In the genomic region with DNA sequence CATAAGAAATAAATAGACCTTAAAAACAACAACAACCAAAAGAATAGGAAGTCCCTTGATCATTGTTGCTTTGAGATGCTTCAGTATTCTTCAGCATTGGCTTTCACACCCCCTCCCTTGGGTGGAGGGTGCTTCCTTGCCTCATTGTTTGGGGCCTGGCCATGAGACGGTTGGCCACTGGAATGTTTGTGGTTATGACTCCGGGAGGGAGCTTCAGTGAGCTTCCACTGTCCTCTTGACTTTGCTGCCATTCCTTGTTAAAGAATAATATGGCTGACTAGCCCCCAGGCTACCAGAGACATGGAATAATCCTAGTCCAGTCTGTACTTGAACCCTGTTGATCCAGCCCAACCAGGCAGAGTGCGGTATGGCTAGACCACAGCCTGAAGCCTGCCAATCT, we compare ENCODE assay signal across 36 mouse cellular contexts. TPM values are rescaled to one million over a fixed set of nuclear protein-coding genes. Genes with fewer than 3 reads are reported as not detected.
"Had no signal": no experiment of that assay in that cellular context is flagged by ENCODE, and none has a peak within 500 bp of the region (broad histone marks: within the 10 kb centered on the region; RNA-seq: fewer than 3 reads in every experiment).

No protein-coding gene starts in this region.

- H3K4me2 ChIP-seq: heart, embryonic 11.5 days; heart, embryonic 13.5 days; heart, embryonic 15.5 days; hindbrain, embryonic 12.5 days; hindbrain, embryonic 14.5 days; intestine, embryonic 15.5 days; limb, embryonic 12.5 days; liver, embryonic 11.5 days; liver, embryonic 13.5 days; liver, embryonic 15.5 days had no signal

- ATAC-seq: hindbrain, embryonic 16.5 days; inflammation-experienced regulatory T-cells, adult 6 months; intestine, embryonic 15.5 days; intestine, postnatal 0 days had no signal

- DNase-seq: gastrocnemius, adult 2 months; gastrocnemius, postnatal 10 days; gastrocnemius, postnatal 25 days; heart, adult 18-20 months; heart, postnatal 14 days; heart, postnatal 36 days; kidney, adult 18-20 months; kidney, adult 8-10 months; kidney, postnatal 10 days; kidney, postnatal 25 days; kidney, postnatal 4 days; liver; liver, embryonic 13.5 days had no signal

- H3K4me3 ChIP-seq: gastrocnemius, adult 2 months; heart, embryonic 13.5 days; heart, embryonic 15.5 days; hindbrain, embryonic 12.5 days; intestine, embryonic 15.5 days; layer of hippocampus, adult 2 months; left cerebral cortex, adult 2 months; limb, embryonic 10.5 days; limb, embryonic 12.5 days; liver, embryonic 13.5 days; liver, embryonic 15.5 days had no signal

- H3K4me1 ChIP-seq: heart, embryonic 15.5 days; hindbrain, embryonic 12.5 days; intestine, embryonic 15.5 days; liver, embryonic 13.5 days had no signal

- H3K9ac ChIP-seq: heart, embryonic 13.5 days; heart, embryonic 15.5 days; hindbrain, embryonic 12.5 days; hindbrain, embryonic 14.5 days; intestine, embryonic 15.5 days; limb, embryonic 12.5 days; liver, embryonic 13.5 days; liver, embryonic 15.5 days had no signal

- H3K27ac ChIP-seq: gastrocnemius, adult 2 months; heart, embryonic 13.5 days; heart, embryonic 15.5 days; hindbrain, embryonic 12.5 days; hindbrain, embryonic 14.5 days; intestine, embryonic 15.5 days; layer of hippocampus, adult 2 months; left cerebral cortex, adult 2 months; limb, embryonic 10.5 days; limb, embryonic 12.5 days; liver, embryonic 13.5 days; liver, embryonic 15.5 days had no signal

- H3K9me3 ChIP-seq: heart, embryonic 13.5 days; heart, embryonic 15.5 days; hindbrain, embryonic 12.5 days; intestine, embryonic 15.5 days; limb, embryonic 10.5 days; limb, embryonic 12.5 days; liver, embryonic 13.5 days; liver, embryonic 15.5 days had no signal

- H3K27me3 ChIP-seq: heart, embryonic 13.5 days; heart, embryonic 15.5 days; hindbrain, embryonic 12.5 days; intestine, embryonic 15.5 days; limb, embryonic 12.5 days; liver, embryonic 13.5 days; liver, embryonic 15.5 days had no signal

- H3K36me3 ChIP-seq: heart, embryonic 15.5 days; intestine, embryonic 15.5 days; liver, embryonic 13.5 days; liver, embryonic 15.5 days had no signal

RNA-seq across cellular contexts. Expression of a gene that starts 29.7 kb away (rescaled TPM):
- total RNA-seq: gastrocnemius, adult 2 months; gastrocnemius, postnatal 10 days; gastrocnemius, postnatal 25 days; gastrocnemius, postnatal 4 days; granulocyte monocyte progenitor cell, adult 5-6 weeks; heart, adult 18-20 months; heart, postnatal 14 days; heart, postnatal 36 days; hematopoietic stem cell, adult 5-6 weeks; layer of hippocampus, adult 2 months; layer of hippocampus, postnatal 10 days; layer of hippocampus, postnatal 25 days; left cerebral cortex, adult 2 months; left cerebral cortex, postnatal 14 days; left cerebral cortex, postnatal 36 days had no signal
- polyA plus RNA-seq: heart, embryonic 11.5 days; heart, embryonic 13.5 days; hindbrain, embryonic 14.5 days; hindbrain, embryonic 16.5 days; intestine, embryonic 15.5 days; intestine, postnatal 0 days; limb, embryonic 14.5 days; liver, embryonic 11.5 days; liver, embryonic 13.5 days; liver, embryonic 15.5 days had no signal

RNA-seq across cellular contexts. Expression of a gene that starts 52.1 kb away (rescaled TPM):
- total RNA-seq: granulocyte monocyte progenitor cell, adult 5-6 weeks; hematopoietic stem cell, adult 5-6 weeks; layer of hippocampus, adult 2 months; layer of hippocampus, postnatal 10 days; layer of hippocampus, postnatal 25 days; left cerebral cortex, adult 2 months; left cerebral cortex, postnatal 14 days had no signal
- polyA plus RNA-seq: hindbrain, embryonic 12.5 days; hindbrain, embryonic 14.5 days; hindbrain, embryonic 16.5 days; inflammation-experienced regulatory T-cells, adult 6 months; limb, embryonic 10.5 days; limb, embryonic 12.5 days; liver, embryonic 11.5 days; liver, embryonic 13.5 days; liver, embryonic 15.5 days had no signal
